Comparison of ENCODE assay signal across 9 mouse cellular contexts in genomic region chr14:59201604-59202215, GRCm38 (mm10). TPM values are rescaled to one million over a fixed set of nuclear protein-coding genes. Genes with fewer than 3 reads are reported as not detected.
DNase-seq lines count a peak whose midpoint lies in the region; ATAC-seq and TF ChIP-seq lines count a peak whose summit lies in the region.
"Had no signal": no experiment of that assay in that cellular context is flagged by ENCODE, and none has a peak within 500 bp of the region (broad histone marks: within the 10 kb centered on the region; RNA-seq: fewer than 3 reads in every experiment).

No protein-coding gene starts in this region.

- no peak for TF ChIP-seq POLR2A in spleen, adult 2 months (IDR thresholded peaks at IDR 0.05; ENCODE audit: low read depth, low read length)
- no peak for TF ChIP-seq POLR2A in embryonic fibroblast, embryonic 13.5 days (IDR thresholded peaks at IDR 0.05; ENCODE audit: low read depth, low read length)

- no peak for TF ChIP-seq CTCF in spleen, adult 2 months (IDR thresholded peaks at IDR 0.05; ENCODE audit: extremely low read depth, insufficient read depth, insufficient read length, insufficient replicate concordance)
- no peak for TF ChIP-seq CTCF in embryonic fibroblast, embryonic 13.5 days (IDR thresholded peaks at IDR 0.05; ENCODE audit: borderline replicate concordance, insufficient read depth, low read length)

- no peaks in the 10 kb centered on the region for H3K4me1 ChIP-seq in spleen, adult 2 months (ENCODE audit: control insufficient read depth, insufficient read depth, insufficient read length)
- H3K4me1 ChIP-seq in embryonic fibroblast, embryonic 13.5 days (ENCODE audit: control insufficient read depth, insufficient read depth, low read length): peaks cover 2% of the 10 kb centered on the region
- peaks cover 40% of the 10 kb centered on the region for H3K4me1 ChIP-seq in limb, embryonic 13.5 days
- H3K4me1 ChIP-seq in stomach, embryonic 15.5 days: 0 out of 2 replicates have a peak, but pooled peaks cover 5% of the 10 kb centered on the region

- no peaks in the 10 kb centered on the region for H3K36me3 ChIP-seq in spleen, adult 2 months (ENCODE audit: control insufficient read depth, insufficient read depth, low read length)
- no peaks in the 10 kb centered on the region for H3K36me3 ChIP-seq in limb, embryonic 13.5 days
- H3K36me3 ChIP-seq in stomach, embryonic 15.5 days: peaks cover 2% of the 10 kb centered on the region; the same call in 1 of the 2 replicates

- WGBS in spleen, adult 2 months: 3% methylated on average over 21 of the region's 21 CpGs
- under 1% methylated on average over 21 of the region's 21 CpGs for WGBS in limb, embryonic 13.5 days
- under 1% methylated on average over 21 of the region's 21 CpGs for WGBS in stomach, embryonic 15.5 days

- H3K4me2 ChIP-seq in limb, embryonic 13.5 days (replicated peaks): peak overlapping the region; percentile 80
- H3K4me2 ChIP-seq in stomach, embryonic 15.5 days: peak overlapping the region; percentile 88

- H3K4me3 ChIP-seq in spleen, adult 2 months (ENCODE audit: extremely low read depth, insufficient read depth, insufficient read length): peak overlapping the region; percentile 97
- peak overlapping the region; percentile 94 for H3K4me3 ChIP-seq in embryonic fibroblast, embryonic 13.5 days (ENCODE audit: insufficient read depth, low read length)
- H3K4me3 ChIP-seq in limb, embryonic 13.5 days: peak overlapping the region; percentile 86
- H3K4me3 ChIP-seq in stomach, embryonic 15.5 days (replicated peaks): peak overlapping the region; percentile 80

- peak in 1 of 2 experiments; percentile 39 for DNase-seq in spleen, adult 2 months (ENCODE audit: low read depth in 1 of 2, low spot score in 2 of 2)
- DNase-seq in spleen, adult 18-20 months: no peak
- DNase-seq in urinary bladder, postnatal 36 days (ENCODE audit: low spot score in 2 of 2): no peak
- no peak for DNase-seq in layer of hippocampus, postnatal 14 days (ENCODE audit: low spot score in 2 of 2)
- DNase-seq in thymus, postnatal 36 days: no peak

- H3K27me3 ChIP-seq in spleen, adult 2 months (ENCODE audit: control insufficient read depth, insufficient read depth, low read length): no peaks in the 10 kb centered on the region
- H3K27me3 ChIP-seq in limb, embryonic 13.5 days: no peaks in the 10 kb centered on the region
- no peaks in the 10 kb centered on the region for H3K27me3 ChIP-seq in stomach, embryonic 15.5 days (replicated peaks)

- peak overlapping the region; percentile 96 for H3K9ac ChIP-seq in limb, embryonic 13.5 days
- H3K9ac ChIP-seq in stomach, embryonic 15.5 days: peak overlapping the region; percentile 78

- H3K27ac ChIP-seq in spleen, adult 2 months (ENCODE audit: insufficient read depth, low read length): peak overlapping the region; percentile 93
- peak overlapping the region; percentile 77 for H3K27ac ChIP-seq in embryonic fibroblast, embryonic 13.5 days (ENCODE audit: insufficient read depth, low read length)
- peak overlapping the region; percentile 96 for H3K27ac ChIP-seq in limb, embryonic 13.5 days
- peak overlapping the region; percentile 95 for H3K27ac ChIP-seq in stomach, embryonic 15.5 days

- no peak for ATAC-seq in limb, embryonic 13.5 days (ENCODE audit: low FRiP score, low read depth)
- ATAC-seq in stomach, embryonic 15.5 days (ENCODE audit: insufficient read depth, low FRiP score, low read depth): no peak

- no peaks in the 10 kb centered on the region for H3K9me3 ChIP-seq in limb, embryonic 13.5 days
- H3K9me3 ChIP-seq in stomach, embryonic 15.5 days: no peaks in the 10 kb centered on the region

RNA-seq across cellular contexts. Expression of gene Rcbtb1, which starts 0.7 kb away (rescaled TPM):
- polyA plus RNA-seq in spleen, adult 2 months (2012; rRNA removed): 9.9 and 10.9 TPM in 2 replicates
- polyA plus RNA-seq in embryonic fibroblast, embryonic 13.5 days (2011; ENCODE audit: insufficient read length, low read depth, missing spikeins): 46.9 and 50.2 TPM in 2 replicates
- polyA plus RNA-seq in limb, embryonic 13.5 days (2015; fragmentation: Nextera tagmentation; extraction: Ambion mirVana): 77.3 and 78.6 TPM in 2 replicates
- 47.4 and 52.7 TPM in 2 replicates for polyA plus RNA-seq in stomach, embryonic 15.5 days (2015; fragmentation: Nextera tagmentation; extraction: Ambion mirVana)
- 10 to 100 TPM; 31.7 to 33.5 TPM for total RNA-seq in layer of hippocampus, postnatal 14 days (2021)

RNA-seq across cellular contexts. Expression of gene Gm5142, which starts 23.2 kb away (rescaled TPM):
- not detected in 2 replicates for polyA plus RNA-seq in spleen, adult 2 months (2012; rRNA removed)
- not detected in 2 replicates for polyA plus RNA-seq in embryonic fibroblast, embryonic 13.5 days (2011; ENCODE audit: insufficient read length, low read depth, missing spikeins)
- polyA plus RNA-seq in limb, embryonic 13.5 days (2015; fragmentation: Nextera tagmentation; extraction: Ambion mirVana): not detected in 2 replicates
- polyA plus RNA-seq in stomach, embryonic 15.5 days (2015; fragmentation: Nextera tagmentation; extraction: Ambion mirVana): not detected in 2 replicates
- not detected for total RNA-seq in layer of hippocampus, postnatal 14 days (2021)
- polyA plus RNA-seq: large intestine, adult 2 months had no signal

RNA-seq across cellular contexts. Expression of gene Gm6904, which starts 58.3 kb away (rescaled TPM):
- 0.38 and 0.46 TPM in 2 replicates for polyA plus RNA-seq in spleen, adult 2 months (2012; rRNA removed)
- polyA plus RNA-seq in embryonic fibroblast, embryonic 13.5 days (2011; ENCODE audit: insufficient read length, low read depth, missing spikeins): not detected in 2 replicates
- not detected in 2 replicates for polyA plus RNA-seq in limb, embryonic 13.5 days (2015; fragmentation: Nextera tagmentation; extraction: Ambion mirVana)
- not detected in 2 replicates for polyA plus RNA-seq in stomach, embryonic 15.5 days (2015; fragmentation: Nextera tagmentation; extraction: Ambion mirVana)
- total RNA-seq in layer of hippocampus, postnatal 14 days (2021): not detected
- polyA plus RNA-seq: large intestine, adult 2 months had no signal

RNA-seq across cellular contexts. Expression of gene 1700129C05Rik, which starts 59.0 kb away (rescaled TPM):
- polyA plus RNA-seq in spleen, adult 2 months (2012; rRNA removed): not detected in 2 replicates
- not detected in 2 replicates for polyA plus RNA-seq in embryonic fibroblast, embryonic 13.5 days (2011; ENCODE audit: insufficient read length, low read depth, missing spikeins)
- not detected in 2 replicates for polyA plus RNA-seq in limb, embryonic 13.5 days (2015; fragmentation: Nextera tagmentation; extraction: Ambion mirVana)
- not detected in 2 replicates for polyA plus RNA-seq in stomach, embryonic 15.5 days (2015; fragmentation: Nextera tagmentation; extraction: Ambion mirVana)
- total RNA-seq in layer of hippocampus, postnatal 14 days (2021): not detected
- polyA plus RNA-seq: large intestine, adult 2 months had no signal
